Mouse (Mus musculus) limb, embryonic 10.5 days (tissue): ENCODE results near the gene 5730596B20Rik. TPM values are rescaled to one million over a fixed set of nuclear protein-coding genes. Genes with fewer than 3 reads are reported as not detected.
A peak's percentile ranks its signal among the peaks of the same experiment; 100 is the strongest.

Source experiments
- DNase-seq: peaks from one replicate; pipeline ENCODE4 v3.0.0-alpha.2; 2017; ENCODE audit warnings: low spot score
- H3K27ac ChIP-seq: fragments of 300-500 bp; sonication (generic); 2 replicates; pipeline ENCODE4 v1.5.1; 2016; ENCODE audit warnings: mild to moderate bottlenecking
- H3K27me3 ChIP-seq: fragments of 300-500 bp; sonication (generic); 2 replicates; pipeline ENCODE4 v1.6.1; 2016; ENCODE audit warnings: low read depth, mild to moderate bottlenecking; ENCODE audit not compliant: poor library complexity, severe bottlenecking
- H3K36me3 ChIP-seq: fragments of 300-500 bp; sonication (generic); 2 replicates; pipeline ENCODE4 v1.6.1; 2016; ENCODE audit warnings: mild to moderate bottlenecking, moderate library complexity
- H3K4me1 ChIP-seq: fragments of 300-500 bp; sonication (generic); 2 replicates; pipeline ENCODE4 v1.6.1; 2016
- H3K4me3 ChIP-seq: fragments of 300-500 bp; sonication (generic); 2 replicates; pipeline ENCODE4 v1.5.1; 2016; ENCODE audit warnings: mild to moderate bottlenecking, moderate library complexity
- H3K9me3 ChIP-seq: fragments of 300-500 bp; sonication (generic); replicated peaks from 2 replicates; pipeline ENCODE4 v1.6.1; 2016; ENCODE audit warnings: mild to moderate bottlenecking
- WGBS: fragments of 180-500 bp; shearing (Covaris S2); methylation state at CpG from one replicate; pipeline ENCODE4 v1.1.7; 2016; 5-methylcytosine and 5-hydroxymethylcytosine counted together
- polyA plus RNA-seq: library from polyadenylated mRNA; unstranded; fragments of >200 nt; fragmentation: Nextera tagmentation; extraction: Ambion mirVana; gene quantifications from 2 replicates; pipeline ENCODE4 v1.2.1, GENCODE M21; 2016

The 5730596B20Rik gene
- polyA plus RNA-seq, 1 experiment from 2014 or later: 1.3 TPM

- peaks cover 18% of the 10 kb centered on the region for H3K36me3 ChIP-seq
- WGBS: 3% methylated on average over 10 of the region's 10 CpGs
- peak overlapping the region; percentile 3; the same call in 1 of the 2 replicates for H3K4me3 ChIP-seq
- H3K27me3 ChIP-seq: peaks cover 61% of the 10 kb centered on the region
- H3K4me1 ChIP-seq: peaks cover 93% of the 10 kb centered on the region
- no peaks in the 10 kb centered on the region for H3K9me3 ChIP-seq
- H3K27ac ChIP-seq: no peak overlapping the region
- DNase-seq: peak; percentile 56
Observed at GRCm38 (mm10) chr6:52197271-52197670, 20.0 kb downstream of the 5730596B20Rik start.

- Histone ChIP-seq H3K36me3 (peaks cover 45% of the 10 kb centered on the region), H3K4me3 (peak overlapping the region; percentile 34), H3K9me3 (no peaks in the 10 kb centered on the region), H3K4me1 (peaks cover 94% of the 10 kb centered on the region), H3K27me3 (peaks cover 45% of the 10 kb centered on the region), H3K27ac (peak overlapping the region; percentile 82)
- 2% methylated on average over 30 of the region's 30 CpGs for WGBS
- DNase-seq: peak; percentile 79
Observed at GRCm38 (mm10) chr6:52200073-52200750, 22.9 kb downstream of the 5730596B20Rik start.

- 4% methylated on average over 10 of the region's 10 CpGs for WGBS
- peak overlapping the region; percentile 82 for H3K27ac ChIP-seq
- peaks cover 51% of the 10 kb centered on the region for H3K36me3 ChIP-seq
- H3K4me3 ChIP-seq: peak overlapping the region; percentile 34
- DNase-seq: peak; percentile 34
- H3K9me3 ChIP-seq: no peaks in the 10 kb centered on the region
- H3K27me3 ChIP-seq: peaks cover 42% of the 10 kb centered on the region
- peaks cover 94% of the 10 kb centered on the region for H3K4me1 ChIP-seq
Observed at GRCm38 (mm10) chr6:52200751-52201250, 23.5 kb downstream of the 5730596B20Rik start.

GRCm38 (mm10) chr6:52201269-52201668 is 24.0 kb downstream of the 5730596B20Rik start:
- H3K4me1 ChIP-seq: peaks cover 94% of the 10 kb centered on the region
- H3K27me3 ChIP-seq: peaks cover 42% of the 10 kb centered on the region

GRCm38 (mm10) chr6:52202362-52203120 is 25.2 kb downstream of the 5730596B20Rik start:
- DNase-seq: no peak
- Histone ChIP-seq H3K27ac (peak overlapping the region; percentile 99), H3K36me3 (peaks cover 58% of the 10 kb centered on the region), H3K27me3 (peaks cover 40% of the 10 kb centered on the region), H3K4me1 (peaks cover 94% of the 10 kb centered on the region), H3K4me3 (peak overlapping the region; percentile 90), H3K9me3 (no peaks in the 10 kb centered on the region)
- WGBS: 3% methylated on average over 22 of the region's 22 CpGs

More at GRCm38 (mm10) chr6:52201269-52201668, 24.0 kb downstream of the 5730596B20Rik start:
- Histone ChIP-seq H3K27ac (peak overlapping the region; percentile 82), H3K36me3 (peaks cover 56% of the 10 kb centered on the region), H3K9me3 (no peaks in the 10 kb centered on the region), H3K4me3 (peak overlapping the region; percentile 34)
- 17% methylated on average over 1 of the region's 1 CpGs for WGBS
- DNase-seq: peak; percentile 51

- Histone ChIP-seq H3K27ac (peak overlapping the region; percentile 99), H3K4me1 (peaks cover 94% of the 10 kb centered on the region), H3K36me3 (peaks cover 60% of the 10 kb centered on the region), H3K4me3 (peak overlapping the region; percentile 90), H3K27me3 (peaks cover 37% of the 10 kb centered on the region), H3K9me3 (no peaks in the 10 kb centered on the region)
- under 1% methylated on average over 10 of the region's 10 CpGs for WGBS
- DNase-seq: peak; percentile 70
Observed at GRCm38 (mm10) chr6:52203121-52203370, 25.7 kb downstream of the 5730596B20Rik start.

- H3K4me1 ChIP-seq: peaks cover 94% of the 10 kb centered on the region
- peak; percentile 72 for DNase-seq
- H3K9me3 ChIP-seq: no peaks in the 10 kb centered on the region
- peak overlapping the region; percentile 99 for H3K27ac ChIP-seq
- peak overlapping the region; percentile 90 for H3K4me3 ChIP-seq
- WGBS: under 1% methylated on average over 46 of the region's 46 CpGs
- H3K27me3 ChIP-seq: peaks cover 38% of the 10 kb centered on the region
- peaks cover 61% of the 10 kb centered on the region for H3K36me3 ChIP-seq
Observed at GRCm38 (mm10) chr6:52203371-52204049, 26.2 kb downstream of the 5730596B20Rik start.

GRCm38 (mm10) chr6:52204050-52204752 is 26.9 kb downstream of the 5730596B20Rik start, which contains the start of gene Hoxa5:
TSS of gene Hoxa5 (minus strand) at chr6:52204587.
- H3K4me3 ChIP-seq: peak within 1 kb of the TSS; percentile 90
- DNase-seq: peak; percentile 96
- H3K27me3 ChIP-seq: peaks cover 38% of the 10 kb centered on the region
- peaks cover 60% of the 10 kb centered on the region for H3K36me3 ChIP-seq
- under 1% methylated on average over 65 of the region's 65 CpGs for WGBS
- no peaks in the 10 kb centered on the region for H3K9me3 ChIP-seq
- peaks cover 99% of the 10 kb centered on the region for H3K4me1 ChIP-seq
- peak within 1 kb of the TSS; percentile 99 for H3K27ac ChIP-seq

GRCm38 (mm10) chr6:52205221-52205620 is 27.9 kb downstream of the 5730596B20Rik start:
- Histone ChIP-seq H3K36me3 (peaks cover 55% of the 10 kb centered on the region), H3K4me3 (peak overlapping the region; percentile 90), H3K27ac (peak overlapping the region; percentile 99)

GRCm38 (mm10) chr6:52205638-52206621 is 28.6 kb downstream of the 5730596B20Rik start:
- WGBS: 2% methylated on average over 55 of the region's 55 CpGs
- DNase-seq: peak; percentile 72
- peak overlapping the region; percentile 99 for H3K27ac ChIP-seq
- H3K27me3 ChIP-seq: peaks cover 33% of the 10 kb centered on the region
- no peaks in the 10 kb centered on the region for H3K9me3 ChIP-seq
- peaks cover 55% of the 10 kb centered on the region for H3K36me3 ChIP-seq
- H3K4me1 ChIP-seq: peaks cover 98% of the 10 kb centered on the region
- H3K4me3 ChIP-seq: peak overlapping the region; percentile 90

More at GRCm38 (mm10) chr6:52205221-52205620, 27.9 kb downstream of the 5730596B20Rik start:
- no peaks in the 10 kb centered on the region for H3K9me3 ChIP-seq
- peaks cover 31% of the 10 kb centered on the region for H3K27me3 ChIP-seq
- WGBS: 2% methylated on average over 14 of the region's 14 CpGs
- H3K4me1 ChIP-seq: peaks cover 99% of the 10 kb centered on the region
- DNase-seq: no peak

- 4% methylated on average over 4 of the region's 4 CpGs for WGBS
- DNase-seq: peak; percentile 56
- H3K4me1 ChIP-seq: peaks cover 98% of the 10 kb centered on the region
Observed at GRCm38 (mm10) chr6:52206882-52207683, 29.8 kb downstream of the 5730596B20Rik start.

More at GRCm38 (mm10) chr6:52206882-52207683, 29.8 kb downstream of the 5730596B20Rik start:
- Histone ChIP-seq H3K9me3 (no peaks in the 10 kb centered on the region), H3K36me3 (peaks cover 50% of the 10 kb centered on the region), H3K27ac (peak overlapping the region; percentile 99), H3K27me3 (peaks cover 43% of the 10 kb centered on the region), H3K4me3 (peak overlapping the region; percentile 90)
